Mouse (Mus musculus) retina, postnatal 7 days (tissue): Measurements from ENCODE around the gene Setd5.
A peak's percentile ranks its signal among the peaks of the same experiment; 100 is the strongest.

Experiments used
- DNase-seq: peaks from one replicate; pipeline ENCODE4 v3.0.0-alpha.2; 2012; ENCODE audit warnings: low read depth, low spot score

Setd5 gene

GRCm38 (mm10) chr6:113184866-113185525 is 107.8 kb downstream of the Setd5 start:
- DNase-seq: no peak

DNA sequence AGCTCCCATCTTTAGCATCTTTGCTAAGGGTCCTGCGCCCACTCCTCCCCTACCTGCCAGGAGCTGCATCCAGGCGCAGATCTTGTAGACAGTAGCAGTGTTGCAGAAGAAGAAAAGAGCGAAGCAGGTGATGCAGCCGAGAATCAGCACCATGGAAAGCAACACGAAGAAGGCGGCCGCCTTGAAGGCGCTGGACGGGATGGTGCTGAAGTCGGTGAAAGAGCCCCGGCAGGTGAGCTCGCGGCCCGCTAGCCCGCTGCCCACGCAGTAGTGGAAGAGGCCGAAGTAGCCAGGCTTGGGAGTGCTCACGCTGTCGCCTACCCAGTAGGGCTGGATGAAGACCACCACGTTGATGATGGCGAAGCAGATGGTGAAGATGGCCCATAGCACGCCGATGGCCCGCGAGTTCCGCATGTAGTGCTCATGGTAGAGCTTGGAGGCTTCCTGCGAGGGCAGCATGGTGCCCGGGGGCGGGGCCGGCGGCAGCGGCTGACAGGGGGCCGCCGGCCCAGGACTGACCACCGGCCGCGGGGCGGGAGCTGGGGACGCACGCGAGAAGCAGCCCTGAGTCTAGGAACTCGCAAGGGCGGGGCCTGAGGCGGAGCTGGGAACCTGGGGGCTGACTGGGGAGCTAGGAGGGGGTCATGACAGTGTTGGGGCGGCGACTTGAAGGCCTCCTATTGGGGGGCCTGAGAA is 116.7 kb downstream of the Setd5 start:
- DNase-seq: no peak

GRCm38 (mm10) chr6:113194517-113194840 is 117.3 kb downstream of the Setd5 start:
- no peak for DNase-seq

DNA sequence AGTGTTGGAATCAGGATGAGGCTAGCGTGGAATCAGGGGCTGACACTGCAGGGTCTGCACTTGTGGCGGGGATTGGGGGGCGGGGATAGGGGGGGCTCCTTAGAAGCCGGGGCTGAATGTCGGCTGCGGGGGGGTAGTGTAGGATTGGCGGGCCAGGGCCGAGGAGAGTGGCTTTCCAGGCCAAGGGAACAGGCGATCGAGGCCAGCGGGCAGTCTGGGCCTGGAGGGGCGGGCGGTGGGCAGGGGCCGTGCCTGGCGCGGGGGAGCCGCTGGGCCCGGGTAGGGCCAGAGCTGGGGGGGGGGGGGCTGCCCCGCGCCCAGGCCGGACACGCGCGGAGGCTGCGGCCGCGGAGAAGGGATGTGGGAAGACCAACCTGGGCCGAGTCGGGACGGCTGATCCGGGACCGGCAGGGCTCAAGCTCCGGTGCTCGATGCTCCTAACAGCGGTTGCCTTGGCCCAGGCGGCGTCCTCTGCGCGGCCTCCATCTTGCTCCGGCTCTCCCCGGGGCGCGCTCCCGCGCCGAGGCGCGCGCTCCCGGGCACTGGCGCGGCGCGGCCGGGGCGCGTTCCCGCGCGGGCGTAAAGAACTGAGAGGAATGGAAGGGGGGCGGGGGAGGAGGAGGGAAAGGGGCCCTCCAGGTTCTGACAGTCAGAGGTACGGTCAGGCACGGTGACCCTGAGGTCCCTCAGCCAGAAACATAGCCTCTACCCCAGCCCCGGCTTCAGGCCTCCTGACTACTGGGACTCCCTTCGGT is 117.9 kb downstream of the Setd5 start, which contains the start of gene Lhfpl4:
Gene Lhfpl4, minus strand, starts transcription at position 544 of the 755 bp plus-strand sequence.
- peak; percentile 47 for DNase-seq

GRCm38 (mm10) chr6:113195596-113195992 is 118.4 kb downstream of the Setd5 start:
- DNase-seq: no peak
